Mouse (Mus musculus) frontal cortex, adult 2 months (tissue): ENCODE results near the gene Hist1h1a. TPM values are rescaled to one million over a fixed set of nuclear protein-coding genes. Genes with fewer than 3 reads are reported as not detected.
"Not testable (repeated sequence)": the region's sequence is repeated elsewhere in the genome, so short reads cannot be mapped to it uniquely, and the experiment has no call there.

Experiments
- DNase-seq, 2 experiments: peaks; one replicate each; pipeline ENCODE4 v3.0.0; 2022; ENCODE audit warnings: low spot score in 1 of 2; ENCODE audit errors: extremely low spot score in 1 of 2
- polyA plus RNA-seq: library from polyadenylated mRNA; depleted of rRNA; stranded (reverse); fragments of >200 nt; gene quantifications from 2 replicates; pipeline ENCODE4 v1.2.3, GENCODE M21; 2012

Gene Hist1h1a
- polyA plus RNA-seq, 1 experiment, result 0.58 TPM

- no peak for DNase-seq
Observed at GRCm38 (mm10) chr13:23757921-23758320, 5.5 kb upstream of the Hist1h1a start.

DNA sequence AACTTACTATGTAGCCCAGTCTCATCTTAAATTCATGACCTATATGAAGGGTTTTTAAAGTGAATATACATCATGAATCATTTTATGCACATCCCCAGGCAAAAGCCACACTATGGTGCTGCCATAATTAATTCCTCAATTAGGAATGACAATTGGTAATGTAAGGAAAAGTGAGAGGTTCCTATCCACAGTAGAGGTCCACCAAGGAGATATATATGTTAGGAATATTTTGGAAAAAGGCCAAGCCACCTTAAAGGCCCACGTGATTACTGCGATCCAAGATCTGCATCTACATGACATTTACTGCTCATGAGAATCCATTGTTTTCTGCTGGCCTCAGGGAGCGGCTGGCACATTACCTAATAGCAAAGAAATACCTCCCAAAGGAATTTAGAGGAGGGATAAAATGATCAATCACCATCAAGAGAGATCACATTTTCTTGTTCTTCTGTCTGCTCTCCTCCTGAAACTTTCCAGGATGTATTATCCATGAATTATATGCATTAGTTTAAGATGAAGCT lies 4.2 kb upstream of the Hist1h1a start:
- DNase-seq, result no peak

DNA sequence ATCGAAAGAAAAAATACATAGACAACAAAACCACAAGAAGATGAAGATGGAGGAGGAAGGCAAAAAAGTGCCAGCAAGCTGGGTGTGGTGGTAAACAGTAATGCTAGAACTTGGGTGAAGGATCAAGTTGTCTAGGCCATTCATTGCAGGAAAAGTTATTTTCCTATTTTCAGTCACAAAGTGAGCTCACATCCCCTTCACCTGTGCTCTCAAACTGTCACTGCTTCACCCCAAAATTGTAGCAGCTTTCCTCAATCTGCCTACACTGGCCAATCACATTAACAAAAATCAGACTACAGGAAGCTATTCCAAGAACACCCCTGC lies 3.6 kb upstream of the Hist1h1a start:
- no peak for DNase-seq

DNA sequence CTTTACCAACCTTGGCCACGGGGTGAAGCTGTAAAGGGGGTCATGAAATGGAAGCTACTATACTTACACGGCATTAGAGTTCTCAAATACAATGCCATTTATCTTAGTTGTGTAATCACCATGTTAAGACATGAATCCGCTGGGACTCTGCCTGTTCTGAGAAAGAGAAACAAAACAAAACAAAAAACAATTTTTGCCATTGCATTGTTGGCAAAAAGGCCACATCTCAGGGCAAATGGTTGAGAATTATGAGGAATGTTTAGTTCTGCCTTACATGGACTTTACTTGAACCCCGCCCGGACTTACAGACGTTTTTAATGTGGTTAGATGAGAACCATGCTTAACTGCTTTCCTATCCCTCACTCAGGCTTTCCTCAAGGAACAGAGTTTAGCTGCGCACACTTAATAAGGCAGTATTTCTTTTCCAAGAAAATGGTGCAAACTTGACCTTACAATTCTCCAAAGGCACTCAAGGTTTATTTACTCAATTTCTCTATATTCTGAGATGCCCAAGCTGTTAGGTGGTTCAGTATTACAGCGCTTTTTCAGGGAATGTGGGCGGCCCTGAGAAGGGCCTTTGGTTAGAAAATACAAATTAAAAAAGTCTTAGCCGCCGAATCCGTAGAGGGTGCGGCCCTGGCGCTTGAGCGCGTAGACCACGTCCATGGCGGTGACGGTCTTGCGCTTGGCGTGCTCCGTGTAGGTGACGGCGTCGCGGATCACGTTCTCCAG lies 3.1 kb upstream of the Hist1h1a start:
- no peak for DNase-seq

DNA sequence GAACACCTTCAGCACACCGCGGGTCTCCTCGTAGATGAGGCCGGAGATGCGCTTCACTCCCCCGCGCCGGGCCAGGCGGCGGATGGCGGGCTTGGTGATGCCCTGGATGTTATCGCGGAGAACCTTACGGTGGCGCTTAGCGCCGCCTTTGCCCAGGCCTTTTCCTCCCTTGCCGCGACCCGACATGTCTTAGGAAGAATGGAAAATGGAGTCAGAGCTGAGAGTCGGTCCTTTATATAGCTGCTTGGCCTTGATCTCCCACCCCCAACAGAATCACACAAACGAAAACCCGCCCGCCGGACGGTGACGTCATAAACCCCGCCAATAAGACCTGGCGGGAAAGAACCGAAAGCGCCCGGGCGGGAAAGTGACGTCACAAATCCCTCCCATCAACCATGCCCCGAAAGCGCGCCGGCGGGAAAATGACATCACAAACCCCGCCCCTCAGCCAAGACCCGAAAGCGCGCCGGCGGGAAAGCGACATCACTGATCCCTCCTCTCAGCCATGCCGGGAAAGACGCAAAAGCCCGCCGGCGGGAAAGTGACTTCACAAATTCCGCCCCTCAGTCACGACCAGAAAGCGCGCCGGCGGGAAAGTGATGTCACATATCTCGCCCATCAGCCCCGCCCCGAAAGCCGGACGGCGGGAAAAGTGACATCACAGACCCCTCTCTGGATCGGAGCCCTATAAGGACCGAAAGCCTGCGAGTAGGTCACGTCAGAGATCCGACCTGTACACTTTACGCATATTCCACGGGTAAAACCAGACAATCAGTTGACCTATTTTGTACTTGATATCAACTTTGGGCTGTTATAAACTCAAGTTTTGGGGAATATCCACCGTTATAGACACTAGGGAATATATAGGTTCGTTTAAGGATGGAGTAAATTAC lies 2.2 kb upstream of the Hist1h1a start, which contains the start of gene Hist1h4a:
TSS of gene Hist1h4a (minus strand) at position 259 of the 893 bp plus-strand sequence.
- DNase-seq, result peak; percentile 98 to 99

DNA sequence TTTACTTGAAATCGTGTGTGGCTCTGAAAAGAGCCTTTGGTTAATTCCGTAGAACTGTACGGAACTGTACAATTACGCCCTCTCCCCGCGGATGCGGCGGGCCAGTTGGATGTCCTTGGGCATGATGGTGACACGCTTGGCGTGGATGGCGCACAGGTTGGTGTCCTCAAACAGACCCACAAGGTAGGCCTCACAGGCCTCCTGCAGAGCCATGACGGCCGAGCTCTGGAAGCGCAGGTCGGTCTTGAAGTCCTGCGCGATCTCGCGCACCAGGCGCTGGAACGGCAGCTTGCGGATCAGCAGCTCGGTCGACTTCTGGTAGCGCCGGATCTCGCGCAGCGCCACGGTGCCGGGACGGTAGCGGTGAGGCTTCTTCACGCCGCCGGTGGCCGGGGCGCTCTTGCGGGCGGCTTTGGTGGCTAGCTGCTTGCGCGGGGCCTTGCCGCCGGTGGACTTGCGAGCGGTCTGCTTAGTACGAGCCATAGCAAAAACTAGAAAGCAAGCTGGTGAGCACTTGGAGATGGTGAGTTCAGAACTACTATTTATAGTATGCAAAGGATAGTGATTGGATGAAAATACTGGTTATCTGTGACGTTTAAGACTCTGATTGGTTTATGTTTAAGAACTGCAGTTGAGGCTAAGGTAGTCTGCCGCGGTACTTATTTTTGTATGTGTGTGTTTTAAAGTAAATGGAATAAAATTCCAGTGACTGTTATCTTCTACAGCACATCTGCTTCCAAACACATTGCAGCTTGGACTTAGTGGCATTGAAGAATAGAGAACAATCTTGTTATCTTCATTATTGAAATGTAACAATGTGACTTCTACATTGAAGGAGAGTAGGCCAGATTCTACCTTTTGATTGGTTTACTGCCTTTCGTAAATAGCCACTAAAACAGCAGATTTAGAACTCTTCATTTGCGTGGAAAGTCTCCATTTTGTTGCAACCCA lies 1.3 kb upstream of the Hist1h1a start, which contains the start of gene Hist1h3a:
TSS of gene Hist1h3a (minus strand) at position 516 of the 951 bp plus-strand sequence.
- DNase-seq, result peak in 1 of 2 experiments; percentile 84

DNA sequence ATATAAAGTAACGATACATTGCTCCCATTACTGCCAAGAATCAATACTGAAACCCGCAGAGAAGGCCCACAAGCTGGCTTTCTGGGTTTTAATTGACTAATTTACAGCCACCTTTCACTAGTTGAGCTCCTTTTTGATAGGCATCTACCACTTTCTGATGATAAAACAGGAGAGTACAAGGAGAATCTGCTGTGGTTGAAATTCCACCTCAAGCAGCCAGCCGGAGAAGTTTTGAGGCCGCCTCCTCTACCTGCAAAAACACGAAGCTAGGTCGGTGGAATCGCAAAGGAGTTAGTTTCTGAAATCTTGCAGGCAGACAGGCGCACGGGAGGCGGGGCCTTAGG lies 252 bp upstream of the Hist1h1a start:
- no peak for DNase-seq

DNA sequence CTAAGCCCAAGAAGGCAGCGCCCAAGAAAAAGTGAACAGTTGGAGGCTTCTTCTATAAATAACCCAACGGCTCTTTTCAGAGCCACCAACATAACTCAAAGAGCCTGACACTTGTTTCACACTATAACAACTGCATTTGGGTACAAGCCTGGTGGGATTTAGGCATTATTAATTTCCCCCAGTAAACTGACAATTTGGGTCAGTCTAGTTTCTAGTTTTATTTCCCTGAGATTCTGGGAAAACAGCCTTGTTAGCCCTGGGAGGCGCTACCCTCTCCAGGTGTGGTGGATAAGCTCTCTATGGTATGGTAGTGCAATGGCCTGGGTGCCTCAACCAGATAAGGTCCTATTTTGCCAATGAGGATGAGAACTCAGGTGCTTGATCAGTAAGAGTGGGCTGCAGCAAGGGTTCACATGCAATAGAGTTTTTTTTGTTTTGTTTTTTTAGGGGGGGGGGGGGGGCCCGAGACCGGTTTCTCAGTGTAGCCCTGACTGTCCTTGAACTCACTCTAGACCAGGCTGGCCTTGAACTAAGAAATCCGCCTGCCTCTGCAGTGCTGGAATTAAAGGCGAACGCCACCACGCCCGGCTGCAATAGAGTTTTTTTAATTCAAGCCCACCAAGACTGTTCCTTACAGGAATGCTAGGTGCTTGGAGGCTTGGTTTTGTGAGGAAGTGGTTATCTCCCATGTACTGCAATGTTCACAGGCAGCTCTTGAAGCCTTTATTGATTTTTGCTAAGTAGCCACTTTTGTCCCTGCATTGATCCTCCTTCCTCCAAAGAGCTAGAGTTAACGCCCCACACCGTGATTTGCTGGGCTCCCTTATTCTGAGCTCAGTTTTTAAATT lies 1.1 kb downstream of the Hist1h1a start:
- DNase-seq, result no peak

GRCm38 (mm10) chr13:23765172-23765513 lies 1.7 kb downstream of the Hist1h1a start:
- DNase-seq, result no peak

GRCm38 (mm10) chr13:23766772-23767171 lies 3.3 kb downstream of the Hist1h1a start:
- DNase-seq, result no peak

DNA sequence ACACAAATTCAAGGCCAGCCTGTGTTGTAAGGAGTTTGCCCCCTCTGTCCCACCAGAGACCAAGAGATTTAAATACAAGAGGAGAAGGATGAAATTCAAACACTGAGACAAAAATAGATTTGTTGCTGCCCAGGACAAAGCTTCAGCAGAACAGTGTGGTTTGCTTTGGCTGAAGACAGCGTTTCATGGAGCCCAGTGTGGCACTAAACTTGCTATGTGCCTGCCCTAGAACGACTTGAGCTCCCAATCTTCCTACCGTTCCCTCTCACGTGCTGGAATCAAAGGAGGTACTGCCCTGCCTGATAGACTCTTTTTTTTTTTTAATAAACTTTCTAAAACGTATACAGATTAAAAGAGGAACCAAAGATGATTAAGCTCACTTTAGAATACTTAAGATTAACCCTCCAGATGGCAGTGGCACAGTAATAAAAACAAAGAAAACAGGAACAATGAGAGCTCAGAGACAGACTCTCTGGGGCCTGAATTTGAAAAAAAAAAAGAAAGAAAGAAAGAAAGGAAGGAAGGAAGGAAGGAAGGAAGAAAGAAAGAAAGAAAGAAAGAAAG lies 5.5 kb downstream of the Hist1h1a start:
- DNase-seq, result no peak

DNA sequence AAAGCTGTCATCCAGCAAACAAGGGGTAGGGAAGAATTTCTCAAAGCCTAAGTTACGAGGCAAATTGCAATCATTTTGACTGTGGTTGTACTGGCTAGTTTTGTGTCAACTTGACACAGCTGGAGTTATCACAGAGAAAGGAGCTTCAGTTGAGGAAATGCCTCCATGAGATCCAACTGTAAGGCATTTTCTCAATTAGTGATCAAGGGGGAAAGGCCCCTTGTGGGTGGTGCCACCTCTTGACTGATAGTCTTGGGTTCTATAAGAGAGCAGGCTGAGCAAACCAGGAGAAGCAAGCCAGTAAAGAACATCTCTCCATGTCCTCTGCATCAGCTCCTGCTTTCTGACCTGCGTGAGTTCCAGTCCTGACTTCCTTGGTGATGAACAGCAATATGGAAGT lies 6.1 kb downstream of the Hist1h1a start, which contains the start of gene Trim38:
TSS of gene Trim38 (plus strand) at position 301 of the 400 bp plus-strand sequence.
- DNase-seq, result not testable (repeated sequence)

- peak; percentile 44 to 62 for DNase-seq
Observed at GRCm38 (mm10) chr13:23772561-23773313, 9.3 kb downstream of the Hist1h1a start.

DNA sequence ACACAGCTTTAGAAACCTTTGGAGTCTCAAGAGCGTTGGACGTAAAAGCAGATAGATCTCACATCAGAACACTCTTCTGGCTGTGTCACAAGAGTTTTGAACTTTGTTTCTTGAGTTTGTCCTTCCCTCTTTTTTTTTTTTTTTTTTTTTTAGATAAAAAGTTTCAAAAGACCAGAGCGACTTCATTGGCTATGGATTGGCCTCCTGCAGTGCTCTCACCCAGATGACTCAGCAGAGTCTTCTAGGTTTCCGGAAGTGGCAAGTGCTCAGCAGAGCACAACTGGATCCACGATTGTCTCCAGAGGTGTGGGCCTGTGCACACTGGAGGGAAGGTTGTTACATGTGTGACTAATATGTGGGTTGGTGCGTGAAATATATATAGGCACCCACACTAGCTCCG lies 14.9 kb downstream of the Hist1h1a start:
- DNase-seq, result no peak

DNA sequence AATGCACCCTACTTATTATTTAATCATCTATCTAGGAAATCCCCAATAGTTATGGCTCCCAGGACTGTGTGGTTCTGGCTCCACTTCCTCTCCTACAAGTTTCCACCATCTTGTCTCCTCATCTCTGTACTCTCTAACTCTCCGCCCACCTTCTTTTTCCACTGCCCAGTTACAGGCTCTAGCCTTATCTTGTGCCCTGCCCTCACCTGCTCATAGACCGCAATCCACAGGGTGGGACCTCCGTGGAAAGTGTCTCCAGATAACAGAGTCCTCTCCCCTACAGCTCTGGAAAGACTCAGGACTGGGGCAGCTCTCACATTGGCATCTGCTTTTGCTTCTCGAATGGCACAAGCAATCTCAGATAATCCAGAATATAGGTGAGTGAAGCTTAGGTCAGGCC lies 15.6 kb downstream of the Hist1h1a start:
- no peak for DNase-seq

DNA sequence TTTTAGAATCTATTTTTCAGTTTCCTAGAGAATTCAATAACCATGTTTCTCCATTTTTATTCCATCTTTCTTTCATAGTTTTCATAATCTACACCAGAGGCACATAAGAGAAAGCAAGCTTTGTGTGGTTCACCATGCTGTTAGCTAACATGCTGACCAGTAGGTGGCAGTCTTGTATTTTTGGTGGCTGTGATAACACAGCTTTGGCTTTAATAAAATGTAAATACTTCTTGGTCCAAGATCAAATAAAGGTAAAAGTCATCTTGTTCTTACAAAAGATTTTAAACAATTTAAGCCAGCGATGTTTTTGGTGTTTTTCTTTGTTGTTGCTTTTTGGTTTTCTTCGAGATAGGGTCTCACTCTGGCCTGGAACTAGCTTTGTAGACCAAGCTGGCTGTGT lies 29.1 kb downstream of the Hist1h1a start:
- DNase-seq, result peak; percentile 4 to 79

DNA sequence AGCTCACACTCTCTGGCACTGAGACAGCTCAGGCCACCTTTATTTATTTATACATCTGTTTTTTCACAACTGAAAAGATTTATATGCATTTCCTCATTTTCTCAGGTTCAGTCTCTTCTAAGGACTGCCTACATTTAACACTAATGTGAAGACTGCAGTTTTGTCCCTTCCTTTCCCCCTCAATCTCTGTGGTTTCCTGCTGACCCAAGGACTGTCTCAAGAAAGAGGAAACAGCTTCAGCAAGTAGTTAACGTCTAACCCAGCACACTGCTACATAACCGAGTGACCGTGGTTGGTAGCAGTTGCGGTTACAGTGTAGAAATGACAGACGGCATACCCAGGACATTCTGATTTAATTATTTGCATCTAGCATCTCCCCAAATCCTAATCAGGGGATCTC lies 35.9 kb downstream of the Hist1h1a start:
- DNase-seq, result no peak

DNA sequence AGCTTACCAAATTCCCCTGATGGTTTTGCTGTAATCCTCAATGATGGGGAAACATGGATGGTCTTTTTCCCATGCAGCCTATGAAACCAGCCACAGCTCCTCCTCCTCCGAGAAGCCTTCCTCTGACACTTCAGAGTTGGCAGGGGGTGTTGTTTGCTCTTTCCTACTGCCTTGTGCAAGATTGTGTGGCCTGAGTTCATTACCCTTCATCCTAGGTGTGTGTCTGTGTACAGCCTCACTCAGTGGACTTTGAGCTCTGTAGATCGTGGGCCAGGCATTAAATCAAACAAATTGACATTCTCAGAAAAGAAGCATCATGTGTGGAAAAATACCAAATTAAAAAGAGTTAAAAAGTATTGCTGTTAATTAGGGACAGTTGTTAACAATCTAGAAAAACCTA lies 41.1 kb downstream of the Hist1h1a start:
- DNase-seq, result no peak
